Mouse (Mus musculus) small intestine, adult 2 months (tissue): ENCODE data around the gene Gm28635. TPM values are rescaled to one million over a fixed set of nuclear protein-coding genes. Genes with fewer than 3 reads are reported as not detected.

Experiments used
- H3K27ac ChIP-seq: fragments of 200-500 bp; 2 replicates; pipeline ENCODE4 v1.5.1; 2012; ENCODE audit warnings: low read depth, low read length, control low read depth, inconsistent platforms; ENCODE audit not compliant: insufficient read depth
- H3K27me3 ChIP-seq: fragments of 200-500 bp; 2 replicates; pipeline ENCODE4 v1.6.1; 2012; ENCODE audit warnings: mild to moderate bottlenecking, moderate library complexity, low read length, inconsistent platforms; ENCODE audit not compliant: control insufficient read depth, insufficient read depth
- H3K36me3 ChIP-seq: fragments of 200-500 bp; 2 replicates; pipeline ENCODE4 v1.6.1; 2012; ENCODE audit warnings: mild to moderate bottlenecking, low read length, control low read depth, inconsistent platforms; ENCODE audit not compliant: control insufficient read depth, insufficient read depth
- H3K4me1 ChIP-seq: fragments of 200-500 bp; 2 replicates; pipeline ENCODE4 v1.6.1; 2012; ENCODE audit warnings: low read length, inconsistent platforms, mixed read lengths; ENCODE audit not compliant: control insufficient read depth, insufficient read depth, insufficient read length
- H3K4me3 ChIP-seq: fragments of 200-500 bp; 2 replicates; pipeline ENCODE4 v1.5.1; 2012; ENCODE audit warnings: low read depth, mild to moderate bottlenecking, control low read depth, inconsistent platforms, low read length, moderate library complexity
- CTCF ChIP-seq: fragments of 200-500 bp; IDR thresholded peaks from 2 replicates; pipeline ENCODE4 v1.5.1; 2012; ENCODE audit warnings: low read depth, mild to moderate bottlenecking, control low read depth, inconsistent platforms, low read length, moderate library complexity, mixed read lengths; ENCODE audit not compliant: insufficient replicate concordance, insufficient read length; ENCODE audit errors: extremely low read depth
- POLR2A ChIP-seq: fragments of 200-500 bp; IDR thresholded peaks from 2 replicates; pipeline ENCODE4 v1.6.1; 2012; ENCODE audit warnings: low read depth, mild to moderate bottlenecking, control low read depth, inconsistent platforms, low read length, moderate library complexity
- WGBS: fragments of 180-500 bp; shearing (Covaris S2); methylation state at CpG from one replicate; pipeline ENCODE4 v1.1.7; 2018; 5-methylcytosine and 5-hydroxymethylcytosine counted together
- polyA plus RNA-seq: library from polyadenylated mRNA; depleted of rRNA; stranded (reverse); fragments of >200 nt; gene quantifications from 2 replicates; pipeline ENCODE4 v1.2.3, GENCODE M21; 2012

Gm28635 gene
- polyA plus RNA-seq, 1 experiment, result not detected

GRCm38 (mm10) chr2:84717357-84717756, 39.5 kb upstream of the Gm28635 start:
- WGBS, result 92% methylated on average over 4 of the region's 4 CpGs
- Histone ChIP-seq H3K36me3 (0 out of 2 replicates have a peak, but pooled peaks cover 6% of the 10 kb centered on the region), H3K4me1 (peaks cover 6% of the 10 kb centered on the region; the same call in 1 of the 2 replicates), H3K27ac (no peak overlapping the region), H3K4me3 (no peak overlapping the region), H3K27me3 (no peaks in the 10 kb centered on the region)
- TF ChIP-seq POLR2A, result no peak
- no peak for TF ChIP-seq CTCF

- Histone ChIP-seq H3K27ac (peak overlapping the region; percentile 92), H3K4me3 (no peak overlapping the region)
Measured at GRCm38 (mm10) chr2:84716423-84717355, 38.8 kb upstream of the Gm28635 start.

GRCm38 (mm10) chr2:84715562-84716361, 37.9 kb upstream of the Gm28635 start:
- TF ChIP-seq CTCF (no peak), POLR2A (0 out of 2 replicates have a peak, but pooled peaks have one; percentile 7)

More at GRCm38 (mm10) chr2:84716423-84717355, 38.8 kb upstream of the Gm28635 start:
- 12% methylated on average over 9 of the region's 9 CpGs for WGBS
- Histone ChIP-seq H3K27me3 (no peaks in the 10 kb centered on the region), H3K4me1 (peaks cover 6% of the 10 kb centered on the region; the same call in 1 of the 2 replicates), H3K36me3 (0 out of 2 replicates have a peak, but pooled peaks cover 6% of the 10 kb centered on the region)
- TF ChIP-seq CTCF (no peak), POLR2A (no peak)

GRCm38 (mm10) chr2:84714811-84715561, 37.1 kb upstream of the Gm28635 start, which contains the start of gene Zdhhc5:
Gene Zdhhc5 (minus strand): TSS chr2:84715180.
- Histone ChIP-seq H3K36me3 (peaks cover 8% of the 10 kb centered on the region), H3K4me1 (peaks cover 6% of the 10 kb centered on the region; the same call in 1 of the 2 replicates), H3K4me3 (peak within 1 kb of the TSS; percentile 87), H3K27me3 (no peaks in the 10 kb centered on the region), H3K27ac (peak within 1 kb of the TSS; percentile 92)
- WGBS, result under 1% methylated on average over 106 of the region's 107 CpGs
- TF ChIP-seq CTCF, result no peak
- TF ChIP-seq POLR2A, result peak; percentile 83

More at GRCm38 (mm10) chr2:84715562-84716361, 37.9 kb upstream of the Gm28635 start:
- Histone ChIP-seq H3K27me3 (no peaks in the 10 kb centered on the region), H3K4me3 (peak overlapping the region; percentile 87), H3K27ac (peak overlapping the region; percentile 92), H3K4me1 (peaks cover 6% of the 10 kb centered on the region; the same call in 1 of the 2 replicates), H3K36me3 (peaks cover 2% of the 10 kb centered on the region; the same call in 1 of the 2 replicates)
- under 1% methylated on average over 33 of the region's 33 CpGs for WGBS

- Histone ChIP-seq H3K27ac (peak overlapping the region; percentile 90), H3K27me3 (no peaks in the 10 kb centered on the region), H3K36me3 (peaks cover 11% of the 10 kb centered on the region), H3K4me3 (peak overlapping the region; percentile 87), H3K4me1 (peaks cover 6% of the 10 kb centered on the region; the same call in 1 of the 2 replicates)
- WGBS, result under 1% methylated on average over 25 of the region's 26 CpGs
- TF ChIP-seq CTCF, result no peak
- no peak for TF ChIP-seq POLR2A
Measured at GRCm38 (mm10) chr2:84714422-84714810, 36.6 kb upstream of the Gm28635 start.

GRCm38 (mm10) chr2:84711898-84712297, 34.1 kb upstream of the Gm28635 start:
- no peak overlapping the region for H3K4me3 ChIP-seq
- TF ChIP-seq CTCF (no peak), POLR2A (no peak)
- peaks cover 3% of the 10 kb centered on the region; the same call in 1 of the 2 replicates for H3K4me1 ChIP-seq
- WGBS, result 80% methylated on average over 2 of the region's 2 CpGs
- H3K27me3 ChIP-seq, result no peaks in the 10 kb centered on the region
- H3K36me3 ChIP-seq, result peaks cover 23% of the 10 kb centered on the region
- no peak overlapping the region for H3K27ac ChIP-seq
